Mouse (Mus musculus) activated CD4-positive, CD25-positive, alpha-beta regulatory T cell (primary cell): ENCODE data around the gene Slc38a7. TPM values are rescaled to one million over a fixed set of nuclear protein-coding genes. Genes with fewer than 3 reads are reported as not detected.

ENCODE experiments used
- polyA plus RNA-seq, 2 experiments: library from polyadenylated mRNA; unstranded; fragments of 100-300 nt; shearing (Covaris generic); gene quantifications; one replicate each; pipeline ENCODE4 v1.2.1; 2017

Gene Slc38a7
- 10 to 100 TPM in 1 of 2 experiments, 1 to 10 TPM in 1; 9.8 to 15.1 TPM for polyA plus RNA-seq

GRCm38 (mm10) chr8:95853102-95853843, at the start of gene Slc38a7:
Slc38a7 (minus strand) TSS chr8:95853539.

GRCm38 (mm10) chr8:95888285-95889136, 35.2 kb upstream of the Slc38a7 start, which contains the start of gene Got2:
Got2 (minus strand) TSS chr8:95888547.

GRCm38 (mm10) chr8:95825162-95825561, 28.2 kb downstream of the Slc38a7 start, which contains the start of gene Sap18b:
Sap18b (plus strand) TSS chr8:95825346.

GRCm38 (mm10) chr8:95807331-95807843, 46.0 kb downstream of the Slc38a7 start, which contains the start of gene Cnot1:
Cnot1 (minus strand) TSS chr8:95807464.

Other genes with a start within 250 kb of the Slc38a7 start
- gene Gins3, start 220.1 kb downstream of the Slc38a7 start, polyA plus RNA-seq, result 1 to 10 TPM; 8.2 to 8.4 TPM
- 1 to 10 TPM in 1 of 2 experiments, under 1 TPM in 1; 0.90 to 1.4 TPM for gene Ndrg4, start 176.6 kb downstream of the Slc38a7 start, polyA plus RNA-seq
- 10 to 100 TPM; 42.9 to 52.7 TPM for gene Setd6, start 137.7 kb downstream of the Slc38a7 start, polyA plus RNA-seq
- gene Cnot1, start 46.1 kb downstream of the Slc38a7 start, polyA plus RNA-seq, result 10 to 100 TPM; 76.7 to 89.9 TPM
- 100 to 1,000 TPM; 171 to 181 TPM for gene Sap18b, start 28.2 kb downstream of the Slc38a7 start, polyA plus RNA-seq
- 100 to 1,000 TPM; 123 to 155 TPM for gene Got2, start 35.0 kb upstream of the Slc38a7 start, polyA plus RNA-seq